ENCODE assay signal across 36 mouse cellular contexts in genomic region chr12:49398163-49398540, GRCm38 (mm10). TPM values are rescaled to one million over a fixed set of nuclear protein-coding genes. Genes with fewer than 3 reads are reported as not detected.
DNase-seq lines count a peak whose midpoint lies in the region; ATAC-seq and TF ChIP-seq lines count a peak whose summit lies in the region.
"Had no signal": no experiment of that assay in that cellular context is flagged by ENCODE, and none has a peak within 500 bp of the region (broad histone marks: within the 10 kb centered on the region; RNA-seq: fewer than 3 reads in every experiment).

No protein-coding gene starts in this region.

- no peak for TF ChIP-seq POLR2A in limb, embryonic 14.5 days (IDR thresholded peaks at IDR 0.05; ENCODE audit: borderline replicate concordance, extremely low read depth, insufficient read depth, insufficient read length)
- no peak for TF ChIP-seq POLR2A in cortical plate, adult 2 months (IDR thresholded peaks at IDR 0.05; ENCODE audit: extremely low read depth, insufficient read depth, low read length)

- H3K4me2 ChIP-seq in limb, embryonic 14.5 days (replicated peaks; ENCODE audit: low read depth, low read length, severe bottlenecking): no peak overlapping the region
- H3K4me2 ChIP-seq in forebrain, embryonic 11.5 days (ENCODE audit: low read depth, low read length, severe bottlenecking): peak overlapping the region; percentile 37; the same call in 1 of the 2 replicates
- H3K4me2 ChIP-seq in forebrain, postnatal 0 days (ENCODE audit: low read depth): peak overlapping the region; percentile 26
- H3K4me2 ChIP-seq: hindbrain, embryonic 13.5 days; limb, embryonic 13.5 days; liver, embryonic 13.5 days; midbrain, embryonic 13.5 days; neural tube, embryonic 13.5 days; stomach, embryonic 15.5 days had no signal

- H3K9ac ChIP-seq in limb, embryonic 14.5 days (ENCODE audit: low read depth, low read length, severe bottlenecking): no peak overlapping the region
- H3K9ac ChIP-seq in forebrain, embryonic 11.5 days (ENCODE audit: low read length): peak overlapping the region; percentile 52
- peak overlapping the region; percentile 46 for H3K9ac ChIP-seq in forebrain, postnatal 0 days
- H3K9ac ChIP-seq: hindbrain, embryonic 13.5 days; limb, embryonic 13.5 days; liver, embryonic 13.5 days; midbrain, embryonic 13.5 days; neural tube, embryonic 13.5 days; stomach, embryonic 15.5 days had no signal

- H3K27me3 ChIP-seq in limb, embryonic 14.5 days (ENCODE audit: control insufficient read depth, insufficient read depth, low read length): peaks cover 81% of the 10 kb centered on the region
- H3K27me3 ChIP-seq in limb, embryonic 10.5 days (ENCODE audit: low read depth, poor library complexity, severe bottlenecking): peaks cover 98% of the 10 kb centered on the region
- H3K27me3 ChIP-seq in forebrain, embryonic 11.5 days (ENCODE audit: control insufficient read depth, insufficient read depth, low read length): peaks cover 7% of the 10 kb centered on the region; the same call in 1 of the 2 replicates
- no peaks in the 10 kb centered on the region for H3K27me3 ChIP-seq in forebrain, postnatal 0 days (ENCODE audit: insufficient read depth, low read length)
- H3K27me3 ChIP-seq: CH12.LX had no signal

- no peak overlapping the region for H3K4me3 ChIP-seq in limb, embryonic 14.5 days (replicated peaks; ENCODE audit: low read length)
- no peak overlapping the region for H3K4me3 ChIP-seq in limb, embryonic 10.5 days
- H3K4me3 ChIP-seq in cortical plate, adult 2 months (ENCODE audit: insufficient read depth, low read length): no peak overlapping the region
- H3K4me3 ChIP-seq in forebrain, embryonic 11.5 days (ENCODE audit: low read depth, low read length): no peak overlapping the region
- H3K4me3 ChIP-seq in forebrain, postnatal 0 days (ENCODE audit: low read depth, low read length): no peak overlapping the region
- H3K4me3 ChIP-seq: heart, adult 2 months; hindbrain, embryonic 13.5 days; limb, embryonic 13.5 days; liver, embryonic 13.5 days; midbrain, embryonic 13.5 days; neural tube, embryonic 13.5 days; stomach, embryonic 15.5 days had no signal

- ATAC-seq in limb, embryonic 14.5 days (ENCODE audit: low FRiP score, low read depth): no peak
- ATAC-seq in forebrain, embryonic 11.5 days (replicated peaks; ENCODE audit: low FRiP score): no peak
- ATAC-seq in forebrain, postnatal 0 days: no peak
- ATAC-seq: inflammation-experienced regulatory T-cells, adult 6 months; midbrain, embryonic 13.5 days had no signal

- TF ChIP-seq CTCF in cortical plate, adult 2 months (IDR thresholded peaks at IDR 0.05; ENCODE audit: extremely low read depth, insufficient read depth, low read length): no peak
- TF ChIP-seq CTCF in forebrain, postnatal 0 days (IDR thresholded peaks at IDR 0.05; ENCODE audit: low read depth): no peak

- no peak overlapping the region for H3K27ac ChIP-seq in limb, embryonic 14.5 days (replicated peaks; ENCODE audit: low read depth, low read length)
- H3K27ac ChIP-seq in limb, embryonic 10.5 days: no peak overlapping the region
- H3K27ac ChIP-seq in cortical plate, adult 2 months (ENCODE audit: insufficient read depth, low read length): peak overlapping the region; percentile 81; the same call in 1 of the 2 replicates
- peak overlapping the region; percentile 84 for H3K27ac ChIP-seq in forebrain, embryonic 11.5 days (ENCODE audit: low read depth, low read length)
- H3K27ac ChIP-seq in forebrain, postnatal 0 days (ENCODE audit: low read depth, low read length): peak overlapping the region; percentile 81
- H3K27ac ChIP-seq: heart, adult 2 months; hindbrain, embryonic 13.5 days; limb, embryonic 13.5 days; liver, embryonic 13.5 days; midbrain, embryonic 13.5 days; neural tube, embryonic 13.5 days; stomach, embryonic 15.5 days had no signal

- no peaks in the 10 kb centered on the region for H3K36me3 ChIP-seq in limb, embryonic 14.5 days (ENCODE audit: control insufficient read depth, insufficient read depth, low read length)
- H3K36me3 ChIP-seq in limb, embryonic 10.5 days: no peaks in the 10 kb centered on the region
- H3K36me3 ChIP-seq in forebrain, embryonic 11.5 days (ENCODE audit: control insufficient read depth, insufficient read depth, low read length): no peaks in the 10 kb centered on the region
- 0 out of 2 replicates have a peak, but pooled peaks cover 8% of the 10 kb centered on the region for H3K36me3 ChIP-seq in forebrain, postnatal 0 days (ENCODE audit: insufficient read depth)
- H3K36me3 ChIP-seq: G1E; hindbrain, embryonic 13.5 days; limb, embryonic 13.5 days; liver, embryonic 13.5 days; midbrain, embryonic 13.5 days; neural tube, embryonic 13.5 days; stomach, embryonic 15.5 days had no signal

- DNase-seq in limb, embryonic 14.5 days (ENCODE audit: low spot score): peak; percentile 1
- DNase-seq in limb, embryonic 10.5 days (ENCODE audit: low spot score): no peak
- no peak for DNase-seq in forebrain, embryonic 11.5 days (ENCODE audit: low spot score)
- DNase-seq in forebrain, postnatal 0 days: peak; percentile 71
- DNase-seq in urinary bladder, postnatal 4 days (ENCODE audit: low spot score in 2 of 2): no peak
- no peak for DNase-seq in right cerebral cortex, adult 18-20 months
- DNase-seq: adrenal gland, adult 2 months; B cell, adult 2 months; cerebellum, adult 11-12 months; gastrocnemius, postnatal 36 days; heart, adult 2 months; kidney, adult 18-20 months; kidney, postnatal 4 days; layer of hippocampus, adult 9-11 months; liver, embryonic 13.5 days; lung, adult 2 months; lung, postnatal 14 days; retina, postnatal 1 day; thymus, adult 18-20 months; thymus, postnatal 36 days had no signal

- no peaks in the 10 kb centered on the region for H3K9me3 ChIP-seq in limb, embryonic 14.5 days (ENCODE audit: control insufficient read depth, low read length)
- H3K9me3 ChIP-seq in limb, embryonic 10.5 days (replicated peaks): no peaks in the 10 kb centered on the region
- no peaks in the 10 kb centered on the region for H3K9me3 ChIP-seq in forebrain, embryonic 11.5 days (ENCODE audit: control insufficient read depth, low read length)
- no peaks in the 10 kb centered on the region for H3K9me3 ChIP-seq in forebrain, postnatal 0 days (ENCODE audit: low read length)
- H3K9me3 ChIP-seq: hindbrain, embryonic 13.5 days; limb, embryonic 13.5 days; liver, embryonic 13.5 days; midbrain, embryonic 13.5 days; neural tube, embryonic 13.5 days; stomach, embryonic 15.5 days had no signal

- 0 out of 2 replicates have a peak, but pooled peaks cover 2% of the 10 kb centered on the region for H3K4me1 ChIP-seq in limb, embryonic 14.5 days (ENCODE audit: control insufficient read depth, insufficient read depth, low read length)
- H3K4me1 ChIP-seq in limb, embryonic 10.5 days: peaks cover 10% of the 10 kb centered on the region
- peaks cover 5% of the 10 kb centered on the region; the same call in 1 of the 2 replicates for H3K4me1 ChIP-seq in cortical plate, adult 2 months (ENCODE audit: control insufficient read depth, insufficient read depth, low read length)
- H3K4me1 ChIP-seq in forebrain, embryonic 11.5 days (replicated peaks; ENCODE audit: control insufficient read depth, insufficient read depth, low read length): peaks cover 2% of the 10 kb centered on the region; the same call in 1 of the 2 replicates
- peaks cover 9% of the 10 kb centered on the region; the same call in 1 of the 2 replicates for H3K4me1 ChIP-seq in forebrain, postnatal 0 days (ENCODE audit: insufficient read depth)

RNA-seq across cellular contexts. Expression of gene Gm43517, which starts 13.2 kb away (rescaled TPM):
- polyA plus RNA-seq in limb, embryonic 14.5 days (2012; rRNA removed): 0.04 TPM in 1 of 2 replicates, not detected in the other
- not detected in 2 replicates for polyA plus RNA-seq in limb, embryonic 14.5 days (2014; fragmentation: Nextera tagmentation; extraction: Ambion mirVana)
- polyA plus RNA-seq in limb, embryonic 10.5 days (2016; fragmentation: Nextera tagmentation; extraction: Ambion mirVana): not detected in 2 replicates
- 2.1 and 2.3 TPM in 2 replicates for polyA plus RNA-seq in cortical plate, adult 2 months (2012; rRNA removed)
- 1.3 and 1.4 TPM in 2 replicates for polyA plus RNA-seq in forebrain, embryonic 11.5 days (2014; fragmentation: Nextera tagmentation; extraction: Ambion mirVana)
- total RNA-seq in forebrain, postnatal 0 days (2014; rRNA removed): 16.1 and 16.8 TPM in 2 replicates
- polyA plus RNA-seq in forebrain, postnatal 0 days (2015; fragmentation: Nextera tagmentation; extraction: Ambion mirVana): 0.53 and 0.85 TPM in 2 replicates
- total RNA-seq: adrenal gland, adult 2 months; adrenal gland, postnatal 4 days; CH12.LX; gastrocnemius, adult 18-20 months; gastrocnemius, postnatal 36 days; heart, adult 2 months; heart, postnatal 25 days; megakaryocyte progenitor cell, adult 5-6 weeks had no signal
- polyA plus RNA-seq: adrenal gland, adult 2 months; embryonic facial prominence, embryonic 11.5 days; G1E; heart, adult 2 months; heart, embryonic 14.5 days; hindbrain, embryonic 13.5 days; inflammation-experienced regulatory T-cells, adult 6 months; kidney, embryonic 16.5 days; limb, embryonic 13.5 days; liver, embryonic 13.5 days; lung, adult 2 months; neural tube, embryonic 13.5 days; stomach, embryonic 15.5 days had no signal

RNA-seq across cellular contexts. Expression of gene Foxg1, which starts 15.7 kb away (rescaled TPM):
- polyA plus RNA-seq in limb, embryonic 14.5 days (2012; rRNA removed): 0.12 and 1.2 TPM in 2 replicates
- not detected in 2 replicates for polyA plus RNA-seq in limb, embryonic 14.5 days (2014; fragmentation: Nextera tagmentation; extraction: Ambion mirVana)
- 0.19 TPM in 1 of 2 replicates, not detected in the other for polyA plus RNA-seq in limb, embryonic 10.5 days (2016; fragmentation: Nextera tagmentation; extraction: Ambion mirVana)
- polyA plus RNA-seq in cortical plate, adult 2 months (2012; rRNA removed): 61.2 and 63.1 TPM in 2 replicates
- polyA plus RNA-seq in forebrain, embryonic 11.5 days (2014; fragmentation: Nextera tagmentation; extraction: Ambion mirVana): 40.4 and 45.5 TPM in 2 replicates
- total RNA-seq in forebrain, postnatal 0 days (2014; rRNA removed): 76.5 and 79.4 TPM in 2 replicates
- 50.8 and 53.4 TPM in 2 replicates for polyA plus RNA-seq in forebrain, postnatal 0 days (2015; fragmentation: Nextera tagmentation; extraction: Ambion mirVana)
- total RNA-seq: adrenal gland, adult 2 months; CH12.LX; gastrocnemius, adult 18-20 months; gastrocnemius, postnatal 36 days; heart, adult 2 months; heart, postnatal 25 days; megakaryocyte progenitor cell, adult 5-6 weeks had no signal
- polyA plus RNA-seq: adrenal gland, adult 2 months; G1E; heart, embryonic 14.5 days; inflammation-experienced regulatory T-cells, adult 6 months; kidney, embryonic 16.5 days; limb, embryonic 13.5 days had no signal

Comparison
In these comparisons a context has a peak if more than half of its experiments do, and no peak if none do; other contexts are left out.
1. DNase-seq: peak in limb, embryonic 14.5 days (single experiment) and forebrain, postnatal 0 days (single experiment); none in limb, embryonic 10.5 days (single experiment), forebrain, embryonic 11.5 days (single experiment), urinary bladder, postnatal 4 days (0 of 2) and right cerebral cortex, adult 18-20 months (single experiment).
2. H3K27ac ChIP-seq: peak in cortical plate, adult 2 months (single experiment), forebrain, embryonic 11.5 days (single experiment) and forebrain, postnatal 0 days (single experiment); none in limb, embryonic 14.5 days (single experiment) and limb, embryonic 10.5 days (single experiment).
3. RNA of gene Foxg1, which starts 15.7 kb away (polyA plus RNA-seq): 61.2 to 63.1 TPM in cortical plate, adult 2 months, 50.8 to 53.4 TPM in forebrain, postnatal 0 days and 40.4 to 45.5 TPM in forebrain, embryonic 11.5 days; 0.12 to 1.2 TPM in limb, embryonic 14.5 days and 0.19 TPM in limb, embryonic 10.5 days; every median in the first group is over 10 times any median in the second.